ENCODE assay signal across 8 mouse cellular contexts in genomic region chr17:84511682-84512515, GRCm38 (mm10). TPM values are rescaled to one million over a fixed set of nuclear protein-coding genes. Genes with fewer than 3 reads are reported as not detected.
DNase-seq lines count a peak whose midpoint lies in the region; ATAC-seq and TF ChIP-seq lines count a peak whose summit lies in the region.

TSS of gene Plekhh2 (plus strand) at chr17:84511895.

- DNase-seq in brain, embryonic 18.5 days (ENCODE audit: low read depth, low spot score) = peak; percentile 36
- DNase-seq in kidney, postnatal 14 days = peak; percentile 93
- DNase-seq in liver, embryonic 13.5 days = peak; percentile 6
- DNase-seq in neural tube, embryonic 11.5 days (ENCODE audit: low spot score) = peak; percentile 87
- DNase-seq in thymus, adult 2 months = peak; percentile 23

- no peak for TF ChIP-seq POLR2A in thymus, adult 2 months (IDR thresholded peaks at IDR 0.05; ENCODE audit: control insufficient read depth, extremely low read depth, insufficient read depth, low read length, poor library complexity)

- H3K36me3 ChIP-seq in C2C12 (ENCODE audit: control insufficient read depth, insufficient read depth) = no peaks in the 10 kb centered on the region
- H3K36me3 ChIP-seq in forebrain, embryonic 13.5 days (ENCODE audit: poor library complexity, severe bottlenecking) = no peaks in the 10 kb centered on the region
- no peaks in the 10 kb centered on the region for H3K36me3 ChIP-seq in heart, embryonic 16.5 days (ENCODE audit: control insufficient read depth, insufficient read depth)
- H3K36me3 ChIP-seq in liver, embryonic 13.5 days = no peaks in the 10 kb centered on the region
- no peaks in the 10 kb centered on the region for H3K36me3 ChIP-seq in neural tube, embryonic 11.5 days (ENCODE audit: control insufficient read depth, insufficient read depth, low read length)
- no peaks in the 10 kb centered on the region for H3K36me3 ChIP-seq in thymus, adult 2 months (ENCODE audit: control insufficient read depth, insufficient read depth, low read length)

- H3K4me2 ChIP-seq in forebrain, embryonic 13.5 days = peak within 1 kb of the TSS; percentile 94
- peak within 1 kb of the TSS; percentile 98 for H3K4me2 ChIP-seq in heart, embryonic 16.5 days (ENCODE audit: low read depth, low read length)
- H3K4me2 ChIP-seq in liver, embryonic 13.5 days = peak within 1 kb of the TSS; percentile 68
- peak within 1 kb of the TSS; percentile 89 for H3K4me2 ChIP-seq in neural tube, embryonic 11.5 days (ENCODE audit: low read depth)

- ATAC-seq in forebrain, embryonic 13.5 days = peak; percentile 94
- ATAC-seq in heart, embryonic 16.5 days (replicated peaks; ENCODE audit: extremely low read depth, insufficient read depth, low FRiP score) = peak; percentile 82
- ATAC-seq in liver, embryonic 13.5 days (ENCODE audit: low read depth) = peak; percentile 65
- peak; percentile 73 for ATAC-seq in neural tube, embryonic 11.5 days (ENCODE audit: insufficient read depth, low FRiP score, low TSS enrichment)

- H3K9me3 ChIP-seq in forebrain, embryonic 13.5 days (replicated peaks) = no peaks in the 10 kb centered on the region
- no peaks in the 10 kb centered on the region for H3K9me3 ChIP-seq in heart, embryonic 16.5 days (replicated peaks; ENCODE audit: control insufficient read depth, low read length)
- H3K9me3 ChIP-seq in liver, embryonic 13.5 days (replicated peaks) = no peaks in the 10 kb centered on the region
- no peaks in the 10 kb centered on the region for H3K9me3 ChIP-seq in neural tube, embryonic 11.5 days (ENCODE audit: control insufficient read depth, low read length)

- H3K9ac ChIP-seq in forebrain, embryonic 13.5 days = peak within 1 kb of the TSS; percentile 85
- H3K9ac ChIP-seq in heart, embryonic 16.5 days (ENCODE audit: low read length) = peak within 1 kb of the TSS; percentile 80
- peak within 1 kb of the TSS; percentile 45 for H3K9ac ChIP-seq in liver, embryonic 13.5 days
- peak within 1 kb of the TSS; percentile 71 for H3K9ac ChIP-seq in neural tube, embryonic 11.5 days (ENCODE audit: low read length)

- under 1% methylated on average over 79 of the region's 79 CpGs for WGBS in forebrain, embryonic 13.5 days
- WGBS in heart, embryonic 16.5 days = under 1% methylated on average over 79 of the region's 79 CpGs
- WGBS in liver, embryonic 13.5 days (ENCODE audit: insufficient replicate concordance) = under 1% methylated on average over 77 of the region's 79 CpGs
- under 1% methylated on average over 74 of the region's 79 CpGs for WGBS in neural tube, embryonic 11.5 days
- WGBS in thymus, adult 2 months = 2% methylated on average over 79 of the region's 79 CpGs

- H3K27ac ChIP-seq in forebrain, embryonic 13.5 days = no peak within 1 kb of the TSS
- peak within 1 kb of the TSS; percentile 54 for H3K27ac ChIP-seq in heart, embryonic 16.5 days (ENCODE audit: low read length)
- no peak within 1 kb of the TSS for H3K27ac ChIP-seq in liver, embryonic 13.5 days
- H3K27ac ChIP-seq in neural tube, embryonic 11.5 days (ENCODE audit: low read depth, low read length) = 0 out of 2 replicates have a peak within 1 kb of the TSS, but pooled peaks have one; percentile 14
- no peak within 1 kb of the TSS for H3K27ac ChIP-seq in thymus, adult 2 months (ENCODE audit: control insufficient read depth, insufficient read depth, low read length)

- no peak for TF ChIP-seq CTCF in C2C12 (IDR thresholded peaks at IDR 0.05; ENCODE audit: control insufficient read depth, insufficient read depth, insufficient read length)
- TF ChIP-seq CTCF in thymus, adult 2 months (IDR thresholded peaks at IDR 0.05; ENCODE audit: borderline replicate concordance, control insufficient read depth, extremely low read depth, insufficient read depth, low read length, poor library complexity) = no peak

- peaks cover 3% of the 10 kb centered on the region for H3K79me3 ChIP-seq in C2C12 (ENCODE audit: low read depth)

- H3K4me3 ChIP-seq in C2C12 (ENCODE audit: insufficient read depth, poor library complexity, severe bottlenecking) = peak within 1 kb of the TSS; percentile 69
- H3K4me3 ChIP-seq in forebrain, embryonic 13.5 days = peak within 1 kb of the TSS; percentile 74
- peak within 1 kb of the TSS; percentile 79 for H3K4me3 ChIP-seq in heart, embryonic 16.5 days (ENCODE audit: low read length)
- H3K4me3 ChIP-seq in liver, embryonic 13.5 days (replicated peaks) = peak within 1 kb of the TSS; percentile 57
- peak within 1 kb of the TSS; percentile 67 for H3K4me3 ChIP-seq in neural tube, embryonic 11.5 days (ENCODE audit: low read depth, low read length)
- peak within 1 kb of the TSS; percentile 13 for H3K4me3 ChIP-seq in thymus, adult 2 months (ENCODE audit: control insufficient read depth, insufficient read depth, low read length)

- peaks cover 30% of the 10 kb centered on the region for H3K79me2 ChIP-seq in C2C12 (ENCODE audit: control insufficient read depth, insufficient read depth)

- H3K27me3 ChIP-seq in C2C12 (ENCODE audit: control insufficient read depth, insufficient read depth, insufficient read length) = no peaks in the 10 kb centered on the region
- 0 out of 2 replicates have a peak, but pooled peaks cover 6% of the 10 kb centered on the region for H3K27me3 ChIP-seq in forebrain, embryonic 13.5 days
- H3K27me3 ChIP-seq in heart, embryonic 16.5 days (ENCODE audit: control insufficient read depth, insufficient read depth, low read length) = no peaks in the 10 kb centered on the region
- H3K27me3 ChIP-seq in liver, embryonic 13.5 days = peaks cover 39% of the 10 kb centered on the region
- H3K27me3 ChIP-seq in neural tube, embryonic 11.5 days (ENCODE audit: control insufficient read depth, insufficient read depth, low read length) = 0 out of 2 replicates have a peak, but pooled peaks cover 3% of the 10 kb centered on the region
- peaks cover 16% of the 10 kb centered on the region; the same call in 1 of the 2 replicates for H3K27me3 ChIP-seq in thymus, adult 2 months (ENCODE audit: control insufficient read depth, insufficient read depth, low read length)

- H3K4me1 ChIP-seq in forebrain, embryonic 13.5 days = peaks cover 19% of the 10 kb centered on the region
- H3K4me1 ChIP-seq in heart, embryonic 16.5 days (ENCODE audit: control insufficient read depth, insufficient read depth, low read length) = peaks cover 5% of the 10 kb centered on the region; the same call in 1 of the 2 replicates
- H3K4me1 ChIP-seq in liver, embryonic 13.5 days (replicated peaks) = 0 out of 2 replicates have a peak, but pooled peaks cover 6% of the 10 kb centered on the region
- peaks cover 13% of the 10 kb centered on the region; the same call in 1 of the 2 replicates for H3K4me1 ChIP-seq in neural tube, embryonic 11.5 days (ENCODE audit: control insufficient read depth, insufficient read depth, low read length)
- H3K4me1 ChIP-seq in thymus, adult 2 months (replicated peaks; ENCODE audit: control insufficient read depth, insufficient read depth, low read length) = no peaks in the 10 kb centered on the region; the same call in none of the 2 replicates

- H3ac ChIP-seq in C2C12 (ENCODE audit: control insufficient read depth, insufficient read length, low read depth) = peak within 1 kb of the TSS; percentile 90

TF ChIP-seq in C2C12, 6 proteins besides CTCF, POLR2A, EP300 and RAD21:
- TF ChIP-seq MYOD1 (IDR thresholded peaks at IDR 0.05; ENCODE audit: control insufficient read depth, insufficient read length, low read depth) (no peak), MAX (IDR thresholded peaks at IDR 0.05) (peak; percentile 73)
TF ChIP-seq in C2C12: peak in this region for 1.

RNA-seq across cellular contexts. Expression of gene Plekhh2, which starts in this region (rescaled TPM):
- 8.7 TPM for polyA plus RNA-seq in C2C12 (2012; fragmentation: generic; extraction: Trizol)
- polyA plus RNA-seq in forebrain, embryonic 13.5 days (2015; fragmentation: Nextera tagmentation; extraction: Ambion mirVana) = 0.89 and 1.7 TPM in 2 replicates
- 1.6 and 2.3 TPM in 2 replicates for polyA plus RNA-seq in heart, embryonic 16.5 days (2015; fragmentation: Nextera tagmentation; extraction: Ambion mirVana)
- polyA plus RNA-seq in liver, embryonic 13.5 days (2015; fragmentation: Nextera tagmentation; extraction: Ambion mirVana) = 0.39 TPM in 2 replicates
- 4.2 and 5.2 TPM in 2 replicates for polyA plus RNA-seq in neural tube, embryonic 11.5 days (2014; fragmentation: Nextera tagmentation; extraction: Ambion mirVana)
- polyA plus RNA-seq in thymus, adult 2 months (2012; rRNA removed) = 0.59 and 0.66 TPM in 2 replicates

Comparison
In these comparisons a context has a peak if more than half of its experiments do, and no peak if none do; other contexts are left out.
1. Peak in DNase-seq, ATAC-seq, H3K4me3 ChIP-seq, H3K9ac ChIP-seq and H3K4me2 ChIP-seq in liver, embryonic 13.5 days; RNA of the gene not detected or under 1 TPM.
2. Peak in DNase-seq and H3K4me3 ChIP-seq in thymus, adult 2 months; RNA of the gene not detected or under 1 TPM.
3. H3K4me3 ChIP-seq: peak in every context shown above with its lines; median percentile 79 in heart, embryonic 16.5 days; 74 in forebrain, embryonic 13.5 days; 69 in C2C12; 67 in neural tube, embryonic 11.5 days; 57 in liver, embryonic 13.5 days; 13 in thymus, adult 2 months.
4. DNase-seq: peak in every context shown above with its lines; median percentile 93 in kidney, postnatal 14 days; 87 in neural tube, embryonic 11.5 days; 36 in brain, embryonic 18.5 days; 23 in thymus, adult 2 months; 6 in liver, embryonic 13.5 days.
5. H3K27ac ChIP-seq: peak in heart, embryonic 16.5 days (single experiment) and neural tube, embryonic 11.5 days (single experiment); none in forebrain, embryonic 13.5 days (single experiment), liver, embryonic 13.5 days (single experiment) and thymus, adult 2 months (single experiment).
6. Peak in every context shown above with its lines, with median percentiles within 50 percentile points of each other: ATAC-seq, H3K4me2 ChIP-seq and H3K9ac ChIP-seq.